ENCODE assay signal across 8 mouse cellular contexts in genomic region chr13:52275675-52276074, GRCm38 (mm10).
DNase-seq lines count a peak whose midpoint lies in the region; ATAC-seq and TF ChIP-seq lines count a peak whose summit lies in the region.

No protein-coding gene starts in this region.

- no peak overlapping the region for H3K9ac ChIP-seq in embryonic facial prominence, embryonic 14.5 days (ENCODE audit: low read depth, low read length)
- no peak overlapping the region for H3K9ac ChIP-seq in hindbrain, embryonic 12.5 days
- no peak overlapping the region for H3K9ac ChIP-seq in limb, embryonic 11.5 days (ENCODE audit: low read length)
- H3K9ac ChIP-seq in midbrain, embryonic 15.5 days = no peak overlapping the region
- H3K9ac ChIP-seq in stomach, embryonic 16.5 days (ENCODE audit: low read length) = no peak overlapping the region

- TF ChIP-seq POLR2A in bone marrow, adult 2 months (IDR thresholded peaks at IDR 0.05; ENCODE audit: borderline replicate concordance, control insufficient read depth, low read depth, low read length) = no peak

- 4% methylated on average over 8 of the region's 8 CpGs for WGBS in bone marrow, adult 2 months
- WGBS in embryonic facial prominence, embryonic 14.5 days = 13% methylated on average over 8 of the region's 8 CpGs
- 12% methylated on average over 8 of the region's 8 CpGs for WGBS in hindbrain, embryonic 12.5 days
- 13% methylated on average over 8 of the region's 8 CpGs for WGBS in limb, embryonic 11.5 days
- WGBS in midbrain, embryonic 15.5 days = 6% methylated on average over 8 of the region's 8 CpGs
- 9% methylated on average over 8 of the region's 8 CpGs for whole genome bisulfite sequencing in stomach, embryonic 16.5 days

- peaks cover 11% of the 10 kb centered on the region for H3K9me3 ChIP-seq in embryonic facial prominence, embryonic 14.5 days (ENCODE audit: control insufficient read depth, low read length)
- no peaks in the 10 kb centered on the region for H3K9me3 ChIP-seq in hindbrain, embryonic 12.5 days (replicated peaks)
- H3K9me3 ChIP-seq in limb, embryonic 11.5 days (ENCODE audit: control insufficient read depth, low read length) = no peaks in the 10 kb centered on the region
- no peaks in the 10 kb centered on the region for H3K9me3 ChIP-seq in midbrain, embryonic 15.5 days
- peaks cover 4% of the 10 kb centered on the region; the same call in 1 of the 2 replicates for H3K9me3 ChIP-seq in stomach, embryonic 16.5 days (replicated peaks; ENCODE audit: control insufficient read depth, low read length)

- no peaks in the 10 kb centered on the region for H3K27me3 ChIP-seq in embryonic facial prominence, embryonic 14.5 days (replicated peaks; ENCODE audit: control insufficient read depth, insufficient read depth, low read length)
- peaks cover 6% of the 10 kb centered on the region; the same call in 1 of the 2 replicates for H3K27me3 ChIP-seq in hindbrain, embryonic 12.5 days
- H3K27me3 ChIP-seq in limb, embryonic 11.5 days (ENCODE audit: control insufficient read depth, insufficient read depth, low read length) = no peaks in the 10 kb centered on the region
- H3K27me3 ChIP-seq in midbrain, embryonic 15.5 days (replicated peaks) = no peaks in the 10 kb centered on the region
- H3K27me3 ChIP-seq in stomach, embryonic 16.5 days (ENCODE audit: control insufficient read depth, insufficient read depth, low read length) = no peaks in the 10 kb centered on the region

- H3K4me2 ChIP-seq in embryonic facial prominence, embryonic 14.5 days (ENCODE audit: low read depth, low read length) = no peak overlapping the region
- peak overlapping the region; percentile 35 for H3K4me2 ChIP-seq in hindbrain, embryonic 12.5 days (replicated peaks)
- peak overlapping the region; percentile 24; the same call in 1 of the 2 replicates for H3K4me2 ChIP-seq in limb, embryonic 11.5 days (ENCODE audit: low read depth, severe bottlenecking)
- peak overlapping the region; percentile 36 for H3K4me2 ChIP-seq in midbrain, embryonic 15.5 days
- H3K4me2 ChIP-seq in stomach, embryonic 16.5 days (ENCODE audit: low read depth, low read length) = peak overlapping the region; percentile 28; the same call in 1 of the 2 replicates

- peak; percentile 5 for DNase-seq in kidney, adult 11 months
- DNase-seq in kidney, adult 18-20 months = no peak
- DNase-seq in embryonic facial prominence, embryonic 14.5 days (ENCODE audit: low spot score) = peak; percentile 73
- peak; percentile 69 for DNase-seq in limb, embryonic 11.5 days (ENCODE audit: low spot score)

- ATAC-seq in embryonic facial prominence, embryonic 14.5 days (ENCODE audit: low read depth) = peak; percentile 77; the same call in 1 of the 2 replicates
- ATAC-seq in hindbrain, embryonic 12.5 days (ENCODE audit: low FRiP score) = peak; percentile 54
- ATAC-seq in limb, embryonic 11.5 days (ENCODE audit: insufficient number of reproducible peaks, low FRiP score, low TSS enrichment, low read depth) = no peak
- ATAC-seq in midbrain, embryonic 15.5 days (replicated peaks) = peak; percentile 80
- ATAC-seq in stomach, embryonic 16.5 days (ENCODE audit: insufficient read depth, low FRiP score) = peak; percentile 68

- H3K4me1 ChIP-seq in bone marrow, adult 2 months (ENCODE audit: control insufficient read depth, insufficient read depth, low read length) = peaks cover 6% of the 10 kb centered on the region
- no peaks in the 10 kb centered on the region for H3K4me1 ChIP-seq in embryonic facial prominence, embryonic 14.5 days (ENCODE audit: control insufficient read depth, insufficient read depth, low read length)
- peaks cover 7% of the 10 kb centered on the region; the same call in 1 of the 2 replicates for H3K4me1 ChIP-seq in hindbrain, embryonic 12.5 days
- H3K4me1 ChIP-seq in limb, embryonic 11.5 days (ENCODE audit: control insufficient read depth, insufficient read depth, low read length) = no peaks in the 10 kb centered on the region
- no peaks in the 10 kb centered on the region for H3K4me1 ChIP-seq in midbrain, embryonic 15.5 days
- no peaks in the 10 kb centered on the region for H3K4me1 ChIP-seq in stomach, embryonic 16.5 days (ENCODE audit: control insufficient read depth, insufficient read depth, low read length)

- H3K36me3 ChIP-seq in embryonic facial prominence, embryonic 14.5 days (ENCODE audit: control insufficient read depth, insufficient read depth, low read length) = no peaks in the 10 kb centered on the region
- H3K36me3 ChIP-seq in hindbrain, embryonic 12.5 days = no peaks in the 10 kb centered on the region
- H3K36me3 ChIP-seq in limb, embryonic 11.5 days (ENCODE audit: control insufficient read depth, insufficient read depth, low read length) = no peaks in the 10 kb centered on the region
- no peaks in the 10 kb centered on the region for H3K36me3 ChIP-seq in midbrain, embryonic 15.5 days (replicated peaks)
- no peaks in the 10 kb centered on the region for H3K36me3 ChIP-seq in stomach, embryonic 16.5 days (ENCODE audit: control insufficient read depth, insufficient read depth, low read length)

- peak; percentile 49 for TF ChIP-seq CTCF in bone marrow, adult 2 months (IDR thresholded peaks at IDR 0.05; ENCODE audit: control insufficient read depth, insufficient read depth, low read length)

- no peak overlapping the region for H3K4me3 ChIP-seq in bone marrow, adult 2 months (replicated peaks; ENCODE audit: control insufficient read depth, low read depth, low read length)
- no peak overlapping the region for H3K4me3 ChIP-seq in embryonic facial prominence, embryonic 14.5 days (ENCODE audit: low read depth, low read length)
- no peak overlapping the region for H3K4me3 ChIP-seq in hindbrain, embryonic 12.5 days
- no peak overlapping the region for H3K4me3 ChIP-seq in limb, embryonic 11.5 days (ENCODE audit: low read depth, low read length)
- H3K4me3 ChIP-seq in midbrain, embryonic 15.5 days = no peak overlapping the region
- no peak overlapping the region for H3K4me3 ChIP-seq in stomach, embryonic 16.5 days (replicated peaks; ENCODE audit: low read length)

- no peak overlapping the region for H3K27ac ChIP-seq in bone marrow, adult 2 months (ENCODE audit: control insufficient read depth, insufficient read depth, low read depth, low read length, poor library complexity)
- H3K27ac ChIP-seq in embryonic facial prominence, embryonic 14.5 days (replicated peaks; ENCODE audit: low read depth, low read length) = no peak overlapping the region
- H3K27ac ChIP-seq in hindbrain, embryonic 12.5 days = no peak overlapping the region
- H3K27ac ChIP-seq in limb, embryonic 11.5 days (replicated peaks; ENCODE audit: low read depth, low read length) = no peak overlapping the region
- H3K27ac ChIP-seq in midbrain, embryonic 15.5 days = no peak overlapping the region
- H3K27ac ChIP-seq in stomach, embryonic 16.5 days (ENCODE audit: low read length) = no peak overlapping the region
